Mouse (Mus musculus): ENCODE measurements around the gene Neu2. TPM values are rescaled to one million over a fixed set of nuclear protein-coding genes. Genes with fewer than 3 reads are reported as not detected.

Gene Neu2
- polyA plus RNA-seq, 1 experiment, result not detected

GRCm38 (mm10) chr1:87578965-87579364 is 69.3 kb downstream of the Neu2 start:
- TF ChIP-seq GATA1 (IDR thresholded peaks at IDR 0.05; ENCODE audit: low read length), result no peak

GRCm38 (mm10) chr1:87580824-87581223 is 71.1 kb downstream of the Neu2 start:
- TF ChIP-seq GATA1 (IDR thresholded peaks at IDR 0.05; ENCODE audit: low read length), result no peak

- TF ChIP-seq GATA1 (IDR thresholded peaks at IDR 0.05; ENCODE audit: low read length), result no peak
These were observed 79.5 kb downstream of the Neu2 start for GRCm38 (mm10) chr1:87589162-87589561.

- no peak for TF ChIP-seq GATA1 (IDR thresholded peaks at IDR 0.05; ENCODE audit: low read length)
These were observed 80.3 kb downstream of the Neu2 start for GRCm38 (mm10) chr1:87589980-87590379.

GRCm38 (mm10) chr1:87594261-87594660 is 84.6 kb downstream of the Neu2 start:
- TF ChIP-seq GATA1 (IDR thresholded peaks at IDR 0.05; ENCODE audit: low read length), result no peak

GRCm38 (mm10) chr1:87594671-87595070 is 85.0 kb downstream of the Neu2 start:
- no peak for TF ChIP-seq GATA1 (IDR thresholded peaks at IDR 0.05; ENCODE audit: low read length)

GRCm38 (mm10) chr1:87600533-87600932 is 90.8 kb downstream of the Neu2 start:
- no peak for TF ChIP-seq GATA1 (IDR thresholded peaks at IDR 0.05; ENCODE audit: low read length)

GRCm38 (mm10) chr1:87601801-87602200 is 92.1 kb downstream of the Neu2 start:
- TF ChIP-seq GATA1 (IDR thresholded peaks at IDR 0.05; ENCODE audit: low read length), result no peak

GRCm38 (mm10) chr1:87603389-87603788 is 93.7 kb downstream of the Neu2 start:
- TF ChIP-seq GATA1 (IDR thresholded peaks at IDR 0.05; ENCODE audit: low read length), result no peak

- no peak for TF ChIP-seq GATA1 (IDR thresholded peaks at IDR 0.05; ENCODE audit: low read length)
These were observed 95.6 kb downstream of the Neu2 start for GRCm38 (mm10) chr1:87605296-87605695.

GRCm38 (mm10) chr1:87607385-87608091 is 97.8 kb downstream of the Neu2 start:
- no peak for TF ChIP-seq GATA1 (IDR thresholded peaks at IDR 0.05; ENCODE audit: low read length)

GRCm38 (mm10) chr1:87608416-87609046 is 98.8 kb downstream of the Neu2 start:
- TF ChIP-seq GATA1 (IDR thresholded peaks at IDR 0.05; ENCODE audit: low read length), result no peak

GRCm38 (mm10) chr1:87614576-87615295 is 105.0 kb downstream of the Neu2 start:
- no peak for TF ChIP-seq GATA1 (IDR thresholded peaks at IDR 0.05; ENCODE audit: low read length)

- no peak for TF ChIP-seq GATA1 (IDR thresholded peaks at IDR 0.05; ENCODE audit: low read length)
These were observed 110.6 kb downstream of the Neu2 start, which contains the start of gene Inpp5d for GRCm38 (mm10) chr1:87620211-87620668. Inpp5d (plus strand) TSS chr1:87620312.

GRCm38 (mm10) chr1:87620693-87621092 is 111.0 kb downstream of the Neu2 start:
- no peak for TF ChIP-seq GATA1 (IDR thresholded peaks at IDR 0.05; ENCODE audit: low read length)

- no peak for TF ChIP-seq GATA1 (IDR thresholded peaks at IDR 0.05; ENCODE audit: low read length)
These were observed 111.6 kb downstream of the Neu2 start for GRCm38 (mm10) chr1:87621146-87621857.

Measured in G1E-ER4 (cell line).